Mouse (Mus musculus): ENCODE measurements around the gene Slc25a44. TPM values are rescaled to one million over a fixed set of nuclear protein-coding genes. Genes with fewer than 3 reads are reported as not detected.
"Not testable (repeated sequence)": the region's sequence is repeated elsewhere in the genome, so short reads cannot be mapped to it uniquely, and the experiment has no call there.

Slc25a44 gene
- total RNA-seq, 2 experiments from 2014 or later: 11.1 to 17.9 TPM

GRCm38 (mm10) chr3:88415668-88416067, 9.3 kb downstream of the Slc25a44 start:
- no peak for ATAC-seq (replicated peaks; ENCODE audit: poor library complexity)

DNA sequence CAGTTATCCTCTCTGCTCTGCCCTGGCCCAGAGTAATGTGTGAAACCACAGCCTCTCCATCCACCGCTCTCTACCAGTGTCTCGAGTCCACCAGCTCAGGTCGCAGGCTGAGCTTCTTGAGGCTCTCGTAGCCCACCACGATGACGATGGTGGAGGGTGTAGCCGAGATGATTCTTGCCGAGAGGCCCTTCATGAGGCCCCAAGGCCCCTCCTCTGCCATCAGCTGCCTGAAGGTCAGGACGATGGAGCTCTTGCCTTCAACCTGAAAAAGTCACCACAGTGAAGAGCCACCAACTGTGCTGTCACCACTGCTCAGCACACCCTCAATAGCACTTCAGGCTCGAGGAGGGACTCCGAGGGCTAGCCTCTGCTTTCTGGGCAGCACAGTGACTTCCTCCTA, 12.3 kb downstream of the Slc25a44 start:
- no peak for ATAC-seq (replicated peaks; ENCODE audit: poor library complexity)

GRCm38 (mm10) chr3:88411681-88412080, 13.3 kb downstream of the Slc25a44 start:
- ATAC-seq (replicated peaks; ENCODE audit: poor library complexity): no peak

DNA sequence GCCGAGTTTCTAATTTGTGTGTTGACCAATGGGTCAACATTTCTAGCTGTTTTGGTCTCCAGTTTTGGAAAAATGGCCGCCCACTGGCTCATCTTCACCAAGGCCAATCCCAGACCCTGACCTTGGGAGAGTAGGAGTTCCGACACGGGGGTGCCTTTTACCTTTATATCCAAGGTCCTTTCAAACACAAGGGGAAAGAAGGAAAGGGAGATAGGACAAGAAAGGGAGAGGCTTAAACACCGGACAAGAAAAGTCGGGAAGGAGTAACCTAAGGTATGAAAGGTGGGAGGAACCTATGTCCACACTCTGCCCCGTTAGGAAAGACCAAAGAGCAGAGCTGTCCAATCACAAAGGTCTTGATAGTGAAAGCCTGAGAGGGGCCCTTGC, 14.3 kb downstream of the Slc25a44 start:
- ATAC-seq (replicated peaks; ENCODE audit: poor library complexity): no peak

DNA sequence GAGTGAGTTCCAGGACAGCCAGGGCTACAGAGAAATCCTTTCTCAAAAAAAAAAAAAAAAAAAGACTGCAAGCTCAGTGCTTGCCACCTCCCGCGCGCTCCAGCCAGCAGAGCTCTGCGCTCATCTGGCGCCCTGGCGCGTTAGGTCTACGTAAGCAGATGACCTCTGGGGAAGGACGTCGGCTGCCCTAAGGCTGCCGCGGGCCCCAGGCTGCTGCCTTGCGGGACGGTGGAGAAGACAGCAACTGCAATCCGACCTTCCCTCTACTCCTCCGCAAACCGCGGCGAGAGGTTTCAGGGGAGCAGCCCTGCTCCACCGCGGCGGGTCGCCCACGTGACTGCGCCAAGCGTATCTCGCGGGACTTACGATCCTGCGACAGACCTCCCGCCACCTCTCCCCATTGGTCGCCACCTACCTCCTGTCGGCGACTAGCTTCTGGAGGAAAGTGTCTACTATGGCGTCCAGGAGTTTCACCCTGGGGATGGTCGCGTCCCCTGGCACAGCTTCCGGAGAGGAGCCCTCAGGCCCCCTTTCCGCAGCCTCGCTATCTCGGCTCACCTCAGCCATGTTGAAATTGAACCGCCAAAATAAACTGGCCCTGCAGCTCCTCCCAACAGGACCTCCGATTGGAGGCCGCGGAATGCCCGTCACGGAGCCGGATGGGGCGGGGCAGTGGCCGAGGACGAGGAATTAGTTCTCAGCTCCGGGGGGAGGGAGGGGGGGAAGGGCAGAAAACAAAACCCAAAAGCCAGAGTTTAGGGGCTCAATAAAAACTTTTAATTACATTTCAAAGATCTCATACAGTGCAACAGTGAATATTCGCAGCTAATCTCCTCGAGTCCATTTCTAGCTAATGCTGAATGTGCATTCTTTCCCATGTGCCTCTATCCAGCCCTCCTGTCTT, 14.9 kb downstream of the Slc25a44 start, which contains the start of gene Pmf1:
Gene Pmf1 (minus strand): TSS at position 591 of the 904 bp plus-strand sequence.
- ATAC-seq (replicated peaks; ENCODE audit: poor library complexity): peak; percentile 82

- no peak for ATAC-seq (replicated peaks; ENCODE audit: poor library complexity)
Measured at GRCm38 (mm10) chr3:88408953-88409352, 16.0 kb downstream of the Slc25a44 start.

GRCm38 (mm10) chr3:88407529-88407928, 17.4 kb downstream of the Slc25a44 start:
- no peak for ATAC-seq (replicated peaks; ENCODE audit: poor library complexity)

GRCm38 (mm10) chr3:88407090-88407489, 17.8 kb downstream of the Slc25a44 start:
- peak; percentile 62 for ATAC-seq (replicated peaks; ENCODE audit: poor library complexity)

DNA sequence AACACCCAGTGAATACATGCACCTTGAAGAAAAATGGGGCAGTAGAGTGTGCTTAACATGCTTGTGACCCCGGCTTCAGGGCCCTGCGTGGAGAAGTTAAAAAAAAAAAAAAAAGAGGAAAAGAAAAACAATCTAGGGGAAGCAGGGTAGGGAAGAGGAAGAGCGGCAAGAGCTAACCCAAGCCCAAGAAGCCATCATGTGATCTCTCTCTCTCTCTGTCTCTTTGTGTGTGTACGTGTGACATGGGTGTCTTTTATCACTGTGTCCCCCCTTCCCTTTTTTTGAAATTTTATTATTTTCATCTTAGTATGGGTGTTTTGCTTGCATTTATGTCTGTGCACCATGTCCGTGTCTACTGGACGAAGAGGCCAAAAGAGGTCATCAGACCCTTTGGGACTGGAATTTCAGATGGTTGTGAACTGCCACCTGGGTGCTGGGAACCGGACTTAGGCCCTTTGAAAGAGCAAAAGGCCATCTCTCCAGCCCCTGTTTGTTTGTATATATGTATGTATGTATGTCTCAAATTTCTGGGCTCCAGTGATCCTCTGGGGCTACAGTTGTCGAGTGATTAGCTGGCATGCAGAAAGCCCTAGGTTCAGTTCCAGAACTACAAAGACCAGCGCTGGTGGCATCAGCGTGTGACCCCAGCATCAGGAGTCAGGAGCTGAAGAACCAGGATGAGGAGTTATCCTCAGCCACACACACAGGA, 21.3 kb downstream of the Slc25a44 start:
- peak; percentile 21; the same call in 1 of the 2 replicates for ATAC-seq (replicated peaks; ENCODE audit: poor library complexity)

DNA sequence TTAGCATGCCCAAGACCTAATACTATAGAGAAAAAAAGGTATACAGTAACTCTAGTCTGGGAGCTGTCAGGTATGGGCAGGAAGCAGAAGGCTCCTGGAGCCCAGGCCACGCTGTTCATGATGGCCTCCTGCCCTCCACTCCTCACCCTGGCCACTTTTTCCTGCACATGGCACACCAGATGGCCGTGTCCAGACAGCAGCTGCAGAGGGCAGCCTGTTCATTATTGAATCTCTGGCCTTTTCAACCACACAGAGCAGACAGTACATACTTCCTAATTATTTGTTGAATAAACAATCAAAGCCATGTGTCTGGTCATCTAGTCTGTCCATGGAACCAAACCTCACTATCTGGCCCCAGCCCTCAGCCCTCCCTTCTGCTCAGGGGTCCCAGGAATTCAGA, 26.3 kb downstream of the Slc25a44 start:
- no peak for ATAC-seq (replicated peaks; ENCODE audit: poor library complexity)

- ATAC-seq (replicated peaks; ENCODE audit: poor library complexity): no peak; the same call in 1 of the 2 replicates
Measured at GRCm38 (mm10) chr3:88395742-88396141, 29.2 kb downstream of the Slc25a44 start.

DNA sequence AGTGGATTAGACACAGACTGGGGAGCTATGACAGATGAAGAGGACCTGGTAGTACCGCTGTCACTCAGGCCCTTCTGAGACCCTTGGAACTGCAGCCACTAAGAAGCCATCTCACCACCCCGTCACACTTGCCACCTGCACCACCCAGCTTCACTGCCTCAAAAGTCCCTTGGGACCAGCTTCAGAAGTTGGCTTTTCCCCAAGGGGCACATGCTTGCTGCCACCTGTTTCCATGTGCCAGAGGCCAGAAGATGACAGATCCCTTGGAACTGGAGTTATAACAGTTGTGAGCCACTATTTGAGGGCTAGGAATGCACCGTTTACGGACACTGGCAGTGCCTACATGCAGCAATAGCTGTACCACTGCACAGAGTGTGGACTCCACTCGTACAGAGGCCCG, 29.7 kb downstream of the Slc25a44 start:
- ATAC-seq (replicated peaks; ENCODE audit: poor library complexity): no peak

- ATAC-seq (replicated peaks; ENCODE audit: poor library complexity): no peak
Measured at GRCm38 (mm10) chr3:88393776-88394375, 31.1 kb downstream of the Slc25a44 start.

- ATAC-seq (replicated peaks; ENCODE audit: poor library complexity): no peak
Measured at GRCm38 (mm10) chr3:88384364-88384763, 40.6 kb downstream of the Slc25a44 start, which contains the start of gene Bglap. TSS of gene Bglap (minus strand) at chr3:88384464.

DNA sequence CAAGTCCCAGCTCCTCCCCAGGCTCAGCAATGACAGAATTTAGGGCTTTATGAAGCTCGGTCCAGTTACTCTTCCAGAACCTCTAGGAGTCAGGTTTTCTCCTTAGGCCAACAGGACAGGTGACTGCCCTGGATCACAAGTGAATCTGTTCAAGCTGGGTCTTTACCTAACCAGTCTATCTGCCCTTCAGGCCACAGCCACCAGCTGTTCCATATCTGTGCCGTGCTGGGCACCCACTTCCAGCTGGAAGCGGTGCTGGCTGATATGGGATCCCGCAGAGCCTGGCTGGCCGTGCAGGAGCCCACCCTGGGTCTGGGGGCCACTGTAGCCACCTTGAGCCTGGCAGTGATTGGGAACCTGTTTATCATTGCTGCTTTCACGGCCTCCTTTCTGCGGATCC, 42.6 kb downstream of the Slc25a44 start:
- ATAC-seq (replicated peaks; ENCODE audit: poor library complexity): not testable (repeated sequence)

- peak; percentile 94 for ATAC-seq (replicated peaks; ENCODE audit: poor library complexity)
Measured at GRCm38 (mm10) chr3:88381389-88382315, 43.3 kb downstream of the Slc25a44 start.

DNA sequence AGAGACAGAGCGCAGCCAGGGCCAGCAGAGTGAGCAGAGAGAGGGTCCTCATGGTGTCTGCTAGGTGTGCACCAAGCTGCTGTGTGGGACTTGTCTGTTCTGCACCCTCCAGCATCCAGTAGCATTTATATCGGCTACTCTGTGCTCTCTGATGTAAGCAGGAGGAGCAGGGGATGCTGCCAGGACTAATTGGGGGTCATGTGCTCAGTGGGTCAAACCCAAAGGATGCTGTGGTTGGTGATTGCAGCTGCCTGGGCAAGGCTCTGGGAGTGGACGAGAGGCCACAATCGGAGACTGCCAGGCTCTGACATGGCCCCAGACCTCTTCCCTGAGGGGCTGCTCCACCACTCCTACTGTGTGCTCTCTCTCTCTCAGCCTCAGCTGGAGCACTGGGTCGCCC, 46.3 kb downstream of the Slc25a44 start, which contains the start of gene Bglap2:
Gene Bglap2 (minus strand): TSS at position 101 of the 400 bp plus-strand sequence.
- ATAC-seq (replicated peaks; ENCODE audit: poor library complexity): not testable (repeated sequence)

DNA sequence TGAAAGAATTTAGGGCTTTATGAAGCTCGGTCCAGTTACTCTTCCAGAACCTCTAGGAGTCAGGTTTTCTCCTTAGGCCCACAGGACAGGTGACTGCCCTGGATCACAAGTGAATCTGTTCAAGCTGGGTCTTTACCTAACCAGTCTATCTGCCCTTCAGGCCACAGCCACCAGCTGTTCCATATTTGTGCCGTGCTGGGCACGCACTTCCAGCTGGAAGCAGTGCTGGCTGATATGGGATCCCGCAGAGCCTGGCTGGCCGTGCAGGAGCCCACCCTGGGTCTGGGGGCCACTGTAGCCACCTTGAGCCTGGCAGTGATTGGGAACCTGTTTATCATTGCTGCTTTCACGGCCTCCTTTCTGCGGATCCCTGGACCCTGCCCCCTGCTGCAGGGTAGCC, 48.3 kb downstream of the Slc25a44 start:
- not testable (repeated sequence) for ATAC-seq (replicated peaks; ENCODE audit: poor library complexity)

- peak; percentile 95 for ATAC-seq (replicated peaks; ENCODE audit: poor library complexity)
Measured at GRCm38 (mm10) chr3:88375750-88376626, 49.0 kb downstream of the Slc25a44 start.

All from megakaryocyte progenitor cell, adult 5-6 weeks (primary cell).